ENCODE assay signal across 7 mouse cellular contexts in genomic region chr3:154596934-154597554, GRCm38 (mm10). TPM values are rescaled to one million over a fixed set of nuclear protein-coding genes. Genes with fewer than 3 reads are reported as not detected.
DNase-seq lines count a peak whose midpoint lies in the region; ATAC-seq lines count a peak whose summit lies in the region.

Gene Tyw3 (minus strand): TSS chr3:154597104.

- intact Hi-C loops in gastrocnemius, postnatal 36 days (cut with DNase I): loop anchor here (10.0 kb wide), 1 partner anchor 652 kb away; the partner anchor contains the start of gene Acadm
- intact Hi-C loops in left cerebral cortex, postnatal 25 days (cut with DNase I): loop anchor here (5.0 kb wide), 1 partner anchor 495 kb away; the partner anchor contains the start of genes Fpgt and Lrriq3

- peak within 1 kb of the TSS; percentile 76 for H3K4me2 ChIP-seq in intestine, embryonic 15.5 days (replicated peaks)

- WGBS in intestine, embryonic 15.5 days: under 1% methylated on average over 38 of the region's 38 CpGs
- under 1% methylated on average over 38 of the region's 38 CpGs for WGBS in midbrain, embryonic 10.5 days

- peak; percentile 98 for DNase-seq in adrenal gland, adult 2 months
- DNase-seq in embryo, embryonic 11.5 days (ENCODE audit: low read depth, low spot score): peak; percentile 91
- DNase-seq in gastrocnemius, postnatal 36 days: peak; percentile 97
- DNase-seq in left cerebral cortex, postnatal 25 days (ENCODE audit: low spot score in 2 of 2): peak; percentile 97 to 98
- peak; percentile 96 for DNase-seq in midbrain, embryonic 10.5 days (ENCODE audit: low spot score)
- DNase-seq in right cerebral cortex, postnatal 4 days: peak; percentile 98

- ATAC-seq in intestine, embryonic 15.5 days: peak; percentile 97

- H3K27me3 ChIP-seq in intestine, embryonic 15.5 days (replicated peaks): no peaks in the 10 kb centered on the region
- no peaks in the 10 kb centered on the region for H3K27me3 ChIP-seq in midbrain, embryonic 10.5 days (ENCODE audit: low read depth, poor library complexity, severe bottlenecking)

- H3K9ac ChIP-seq in intestine, embryonic 15.5 days: peak within 1 kb of the TSS; percentile 94

- H3K9me3 ChIP-seq in intestine, embryonic 15.5 days: no peaks in the 10 kb centered on the region
- no peaks in the 10 kb centered on the region for H3K9me3 ChIP-seq in midbrain, embryonic 10.5 days (replicated peaks)

- peak within 1 kb of the TSS; percentile 87 for H3K4me3 ChIP-seq in intestine, embryonic 15.5 days (replicated peaks)
- H3K4me3 ChIP-seq in midbrain, embryonic 10.5 days: peak within 1 kb of the TSS; percentile 94

- peak within 1 kb of the TSS; percentile 98 for H3K27ac ChIP-seq in intestine, embryonic 15.5 days
- peak within 1 kb of the TSS; percentile 98 for H3K27ac ChIP-seq in midbrain, embryonic 10.5 days (replicated peaks)

- H3K36me3 ChIP-seq in intestine, embryonic 15.5 days: no peaks in the 10 kb centered on the region
- H3K36me3 ChIP-seq in midbrain, embryonic 10.5 days: peaks cover 23% of the 10 kb centered on the region

- 0 out of 2 replicates have a peak, but pooled peaks cover 3% of the 10 kb centered on the region for H3K4me1 ChIP-seq in intestine, embryonic 15.5 days (replicated peaks)
- peaks cover 17% of the 10 kb centered on the region for H3K4me1 ChIP-seq in midbrain, embryonic 10.5 days

RNA-seq across cellular contexts. Expression of gene Tyw3, which starts in this region (rescaled TPM):
- total RNA-seq in adrenal gland, adult 2 months (2021): 1 to 10 TPM; 4.0 to 6.6 TPM
- polyA plus RNA-seq in adrenal gland, adult 2 months (2012; rRNA removed): 6.8 and 12.2 TPM in 2 replicates
- 1 to 10 TPM; 2.7 to 3.2 TPM for total RNA-seq in gastrocnemius, postnatal 36 days (2021)
- polyA plus RNA-seq in intestine, embryonic 15.5 days (2015; fragmentation: Nextera tagmentation; extraction: Ambion mirVana): 10.9 and 11.4 TPM in 2 replicates
- total RNA-seq in left cerebral cortex, postnatal 25 days (2021): 10 to 100 TPM; 12.0 to 14.9 TPM
- 18.7 and 21.0 TPM in 2 replicates for polyA plus RNA-seq in midbrain, embryonic 10.5 days (2016; fragmentation: Nextera tagmentation; extraction: Ambion mirVana)

Comparison
In these comparisons a context has a peak if more than half of its experiments do, and no peak if none do; other contexts are left out.
1. Peak in every context shown above with its lines: DNase-seq, ATAC-seq, H3K4me3 ChIP-seq and H3K27ac ChIP-seq.